In genomic region chr10:105569573-105569972, GRCm38 (mm10) we compare ENCODE assay signal across 26 mouse cellular contexts. TPM values are rescaled to one million over a fixed set of nuclear protein-coding genes. Genes with fewer than 3 reads are reported as not detected.
DNase-seq lines count a peak whose midpoint lies in the region; ATAC-seq and TF ChIP-seq lines count a peak whose summit lies in the region.
"Had no signal": no experiment of that assay in that cellular context is flagged by ENCODE, and none has a peak within 500 bp of the region (broad histone marks: within the 10 kb centered on the region; RNA-seq: fewer than 3 reads in every experiment).

No protein-coding gene starts in this region.

- no peak overlapping the region for H3K9ac ChIP-seq in hindbrain, embryonic 14.5 days
- H3K9ac ChIP-seq in hindbrain, embryonic 11.5 days (ENCODE audit: low read depth, low read length): no peak overlapping the region
- H3K9ac ChIP-seq in limb, embryonic 13.5 days: no peak overlapping the region
- H3K9ac ChIP-seq: embryonic facial prominence, embryonic 13.5 days; embryonic facial prominence, embryonic 15.5 days; forebrain, embryonic 12.5 days had no signal

- no peaks in the 10 kb centered on the region for H3K36me3 ChIP-seq in hindbrain, embryonic 14.5 days (replicated peaks; ENCODE audit: control insufficient read depth, insufficient read depth)
- H3K36me3 ChIP-seq in hindbrain, embryonic 11.5 days (ENCODE audit: control insufficient read depth, insufficient read depth, low read length): no peaks in the 10 kb centered on the region
- peaks cover 16% of the 10 kb centered on the region for H3K36me3 ChIP-seq in limb, embryonic 13.5 days
- no peaks in the 10 kb centered on the region for H3K36me3 ChIP-seq in limb, embryonic 10.5 days
- H3K36me3 ChIP-seq in G1E (replicated peaks): peaks cover 8% of the 10 kb centered on the region
- H3K36me3 ChIP-seq: embryonic facial prominence, embryonic 15.5 days; forebrain, embryonic 10.5 days; forebrain, embryonic 12.5 days had no signal

- WGBS in hindbrain, embryonic 14.5 days: 91% methylated on average over 4 of the region's 4 CpGs
- WGBS in hindbrain, embryonic 11.5 days: 90% methylated on average over 4 of the region's 4 CpGs
- 94% methylated on average over 4 of the region's 4 CpGs for WGBS in limb, embryonic 13.5 days
- WGBS in limb, embryonic 10.5 days: 91% methylated on average over 4 of the region's 4 CpGs

- no peak overlapping the region for H3K27ac ChIP-seq in hindbrain, embryonic 14.5 days
- no peak overlapping the region for H3K27ac ChIP-seq in hindbrain, embryonic 11.5 days (ENCODE audit: low read depth, low read length)
- no peak overlapping the region for H3K27ac ChIP-seq in limb, embryonic 13.5 days
- no peak overlapping the region for H3K27ac ChIP-seq in limb, embryonic 10.5 days
- H3K27ac ChIP-seq: embryonic facial prominence, embryonic 13.5 days; embryonic facial prominence, embryonic 15.5 days; forebrain, embryonic 10.5 days; forebrain, embryonic 12.5 days had no signal

- peaks cover 25% of the 10 kb centered on the region for H3K4me1 ChIP-seq in hindbrain, embryonic 14.5 days (replicated peaks; ENCODE audit: control insufficient read depth, insufficient read depth, low read length)
- H3K4me1 ChIP-seq in hindbrain, embryonic 11.5 days (replicated peaks; ENCODE audit: control insufficient read depth, insufficient read depth, low read length): no peaks in the 10 kb centered on the region
- H3K4me1 ChIP-seq in limb, embryonic 13.5 days: peaks cover 32% of the 10 kb centered on the region
- peaks cover 15% of the 10 kb centered on the region for H3K4me1 ChIP-seq in limb, embryonic 10.5 days
- peaks cover 66% of the 10 kb centered on the region for H3K4me1 ChIP-seq in G1E (ENCODE audit: insufficient read depth, low read depth, low read length)

- no peak for TF ChIP-seq CTCF in G1E (IDR thresholded peaks at IDR 0.05; ENCODE audit: low read depth, low read length)

- no peak for ATAC-seq in hindbrain, embryonic 14.5 days (ENCODE audit: low FRiP score)
- no peak for ATAC-seq in hindbrain, embryonic 11.5 days (ENCODE audit: low FRiP score)
- no peak for ATAC-seq in limb, embryonic 13.5 days (ENCODE audit: low FRiP score, low read depth)
- peak; percentile 74 for ATAC-seq in G1E (ENCODE audit: extremely low read depth, insufficient number of reproducible peaks, low FRiP score, poor library complexity, severe bottlenecking)
- ATAC-seq: CD4-positive, CD25-positive, alpha-beta regulatory T cell, adult 4 months; forebrain, embryonic 14.5 days; forebrain, embryonic 16.5 days had no signal

- no peaks in the 10 kb centered on the region for H3K27me3 ChIP-seq in hindbrain, embryonic 14.5 days (ENCODE audit: control insufficient read depth, insufficient read depth, low read length)
- H3K27me3 ChIP-seq in hindbrain, embryonic 11.5 days (ENCODE audit: control insufficient read depth, insufficient read depth, low read length): no peaks in the 10 kb centered on the region
- 0 out of 2 replicates have a peak, but pooled peaks cover 5% of the 10 kb centered on the region for H3K27me3 ChIP-seq in limb, embryonic 13.5 days
- H3K27me3 ChIP-seq in limb, embryonic 10.5 days (ENCODE audit: low read depth, poor library complexity, severe bottlenecking): 0 out of 2 replicates have a peak, but pooled peaks cover 7% of the 10 kb centered on the region
- no peaks in the 10 kb centered on the region for H3K27me3 ChIP-seq in G1E (ENCODE audit: insufficient read depth, low read length)
- H3K27me3 ChIP-seq: CH12.LX; embryonic facial prominence, embryonic 13.5 days; embryonic facial prominence, embryonic 15.5 days had no signal

- no peaks in the 10 kb centered on the region for H3K9me3 ChIP-seq in hindbrain, embryonic 14.5 days (ENCODE audit: control insufficient read depth, low read length)
- no peaks in the 10 kb centered on the region for H3K9me3 ChIP-seq in hindbrain, embryonic 11.5 days (ENCODE audit: control insufficient read depth, low read length)
- H3K9me3 ChIP-seq in limb, embryonic 13.5 days: no peaks in the 10 kb centered on the region
- H3K9me3 ChIP-seq in limb, embryonic 10.5 days (replicated peaks): no peaks in the 10 kb centered on the region
- no peaks in the 10 kb centered on the region for H3K9me3 ChIP-seq in G1E (replicated peaks)
- H3K9me3 ChIP-seq: embryonic facial prominence, embryonic 13.5 days; embryonic facial prominence, embryonic 15.5 days; forebrain, embryonic 10.5 days; forebrain, embryonic 12.5 days had no signal

- H3K4me3 ChIP-seq in hindbrain, embryonic 14.5 days (replicated peaks; ENCODE audit: low read length): no peak overlapping the region
- no peak overlapping the region for H3K4me3 ChIP-seq in hindbrain, embryonic 11.5 days (ENCODE audit: low read depth, low read length)
- H3K4me3 ChIP-seq in limb, embryonic 13.5 days: no peak overlapping the region
- H3K4me3 ChIP-seq in limb, embryonic 10.5 days: no peak overlapping the region
- peak overlapping the region; percentile 56; the same call in 1 of the 2 replicates for H3K4me3 ChIP-seq in G1E (ENCODE audit: low read depth, low read length)
- H3K4me3 ChIP-seq: embryonic facial prominence, embryonic 13.5 days; embryonic facial prominence, embryonic 15.5 days; erythroblast, embryonic 14.5 days; forebrain, embryonic 10.5 days; forebrain, embryonic 12.5 days had no signal

- H3K4me2 ChIP-seq in hindbrain, embryonic 14.5 days (replicated peaks): peak overlapping the region; percentile 77
- no peak overlapping the region for H3K4me2 ChIP-seq in hindbrain, embryonic 11.5 days (replicated peaks; ENCODE audit: low read depth, low read length)
- H3K4me2 ChIP-seq in limb, embryonic 13.5 days (replicated peaks): peak overlapping the region; percentile 88
- H3K4me2 ChIP-seq: forebrain, embryonic 12.5 days had no signal

- DNase-seq in cerebellum, adult 9-10 months: peak; percentile 28
- DNase-seq in cerebellum, postnatal 4 days (ENCODE audit: low spot score in 2 of 2): no peak
- DNase-seq in hindbrain, embryonic 14.5 days (ENCODE audit: low spot score): no peak
- no peak for DNase-seq in hindbrain, embryonic 11.5 days (ENCODE audit: low spot score)
- no peak for DNase-seq in limb, embryonic 10.5 days (ENCODE audit: low spot score)
- DNase-seq in G1E (ENCODE audit: low spot score) (peak; percentile 20), MN1 (ENCODE audit: low spot score) (no peak)
- DNase-seq: adrenal gland, adult 2 months; adrenal gland, postnatal 10 days; adrenal gland, postnatal 25 days; B cell, adult 2 months; cerebellum, adult 11 months; cerebellum, adult 18-20 months; cerebellum, adult 8-10 months; cerebellum, postnatal 25 days; embryo, embryonic 11 days had no signal

RNA-seq across cellular contexts. Expression of gene Tmtc2, which starts 4.7 kb away (rescaled TPM):
- 7.0 and 7.3 TPM in 2 replicates for polyA plus RNA-seq in hindbrain, embryonic 14.5 days (2014; fragmentation: Nextera tagmentation; extraction: Ambion mirVana)
- 6.4 and 9.5 TPM in 2 replicates for polyA plus RNA-seq in hindbrain, embryonic 11.5 days (2014; fragmentation: Nextera tagmentation; extraction: Ambion mirVana)
- 23.3 and 24.2 TPM in 2 replicates for polyA plus RNA-seq in limb, embryonic 13.5 days (2015; fragmentation: Nextera tagmentation; extraction: Ambion mirVana)
- 6.1 and 10.1 TPM in 2 replicates for polyA plus RNA-seq in limb, embryonic 10.5 days (2016; fragmentation: Nextera tagmentation; extraction: Ambion mirVana)
- 14.4 and 15.2 TPM in 2 replicates for total RNA-seq in G1E (2014; fragmentation: Nextera tagmentation)
- total RNA-seq in G1E (2017): 5.3 and 6.0 TPM in 2 replicates
- polyA plus RNA-seq in G1E (2012): 0.75 and 0.86 TPM in 2 replicates
- total RNA-seq: CH12.LX had no signal

Comparison
In these comparisons a context has a peak if more than half of its experiments do, and no peak if none do; other contexts are left out.
1. DNase-seq: peak in cerebellum, adult 9-10 months (single experiment) and G1E (single experiment); none in cerebellum, postnatal 4 days (0 of 2), hindbrain, embryonic 14.5 days (single experiment), hindbrain, embryonic 11.5 days (single experiment), limb, embryonic 10.5 days (single experiment) and MN1 (single experiment).